Mouse (Mus musculus): Measurements from ENCODE around the gene Echdc3.

Echdc3 gene

GRCm38 (mm10) chr2:6167843-6168558, 44.8 kb downstream of the Echdc3 start:
- peak; percentile 57 for DNase-seq (ENCODE audit: low spot score)

GRCm38 (mm10) chr2:6165771-6166170, 47.1 kb downstream of the Echdc3 start:
- DNase-seq (ENCODE audit: low spot score) = no peak

- DNase-seq (ENCODE audit: low spot score) = no peak
Observed at GRCm38 (mm10) chr2:6164606-6165290, 48.1 kb downstream of the Echdc3 start.

- no peak for DNase-seq (ENCODE audit: low spot score)
Observed at GRCm38 (mm10) chr2:6162366-6163040, 50.3 kb downstream of the Echdc3 start.

- DNase-seq (ENCODE audit: low spot score) = peak; percentile 7
Observed at GRCm38 (mm10) chr2:6159735-6160134, 53.1 kb downstream of the Echdc3 start.

- DNase-seq (ENCODE audit: low spot score) = no peak
Observed at GRCm38 (mm10) chr2:6159219-6159618, 53.6 kb downstream of the Echdc3 start.

- no peak for DNase-seq (ENCODE audit: low spot score)
Observed at GRCm38 (mm10) chr2:6157635-6158034, 55.2 kb downstream of the Echdc3 start.

- no peak for DNase-seq (ENCODE audit: low spot score)
Observed at GRCm38 (mm10) chr2:6157208-6157607, 55.6 kb downstream of the Echdc3 start.

GRCm38 (mm10) chr2:6149801-6150200, 63.0 kb downstream of the Echdc3 start:
- no peak for DNase-seq (ENCODE audit: low spot score)

GRCm38 (mm10) chr2:6146901-6147300, 65.9 kb downstream of the Echdc3 start:
- no peak for DNase-seq (ENCODE audit: low spot score)

- no peak for DNase-seq (ENCODE audit: low spot score)
Observed at GRCm38 (mm10) chr2:6146257-6146656, 66.6 kb downstream of the Echdc3 start.

- no peak for DNase-seq (ENCODE audit: low spot score)
Observed at GRCm38 (mm10) chr2:6145611-6146010, 67.2 kb downstream of the Echdc3 start.

GRCm38 (mm10) chr2:6142915-6143654, 69.7 kb downstream of the Echdc3 start:
- no peak for DNase-seq (ENCODE audit: low spot score)

- DNase-seq (ENCODE audit: low spot score) = no peak
Observed at GRCm38 (mm10) chr2:6140572-6141161, 72.2 kb downstream of the Echdc3 start.
